Mouse (Mus musculus): ENCODE data around the gene Olfr1309. TPM values are rescaled to one million over a fixed set of nuclear protein-coding genes. Genes with fewer than 3 reads are reported as not detected.

Olfr1309 gene
- not detected for total RNA-seq (2023)

GRCm38 (mm10) chr2:111990181-111990580 lies at the start of gene Olfr1309:
TSS of gene Olfr1309 (minus strand) at chr2:111990281.

GRCm38 (mm10) chr2:112024312-112024711 lies 34.2 kb upstream of the Olfr1309 start, which contains the start of gene Olfr1311:
TSS of gene Olfr1311 (minus strand) at chr2:112024412.

GRCm38 (mm10) chr2:112012608-112013007 lies 22.5 kb upstream of the Olfr1309 start, which contains the start of gene Olfr1310:
TSS of gene Olfr1310 (minus strand) at chr2:112012708.

GRCm38 (mm10) chr2:111964844-111965243 lies 25.2 kb downstream of the Olfr1309 start, which contains the start of gene Olfr1308:
TSS of gene Olfr1308 (minus strand) at chr2:111964944.

GRCm38 (mm10) chr2:111949340-111949739 lies 40.7 kb downstream of the Olfr1309 start, which contains the start of gene Olfr1307:
TSS of gene Olfr1307 (minus strand) at chr2:111949440.

Other genes starting within 250 kb of the Olfr1309 start
- gene Olfr1301, start 239.3 kb downstream of the Olfr1309 start, total RNA-seq (2023): not detected
- gene Olfr1302, start 212.9 kb downstream of the Olfr1309 start, total RNA-seq (2023): not detected
- not detected for gene Olfr1303, start 169.9 kb downstream of the Olfr1309 start, total RNA-seq (2023)
- gene Olfr1305, start 113.1 kb downstream of the Olfr1309 start, total RNA-seq (2023): not detected
- not detected for gene Olfr1306, start 74.0 kb downstream of the Olfr1309 start, total RNA-seq (2023)
- 0.06 TPM for gene Olfr1307, start 40.8 kb downstream of the Olfr1309 start, total RNA-seq (2023)
- gene Olfr1308, start 25.3 kb downstream of the Olfr1309 start, total RNA-seq (2023): not detected
- not detected for gene Olfr1310, start 22.4 kb upstream of the Olfr1309 start, total RNA-seq (2023)
- not detected for gene Olfr1311, start 34.1 kb upstream of the Olfr1309 start, total RNA-seq (2023)
- not detected for gene Olfr1312, start 60.0 kb upstream of the Olfr1309 start, total RNA-seq (2023)
- not detected for gene Olfr1313, start 87.6 kb upstream of the Olfr1309 start, total RNA-seq (2023)
- not detected for gene Olfr1314, start 106.5 kb upstream of the Olfr1309 start, total RNA-seq (2023)
- gene Olfr1315-ps1, start 125.2 kb upstream of the Olfr1309 start, total RNA-seq (2023): not detected
- gene Olfr1316, start 144.7 kb upstream of the Olfr1309 start, total RNA-seq (2023): not detected
- not detected for gene Olfr1317, start 150.0 kb upstream of the Olfr1309 start, total RNA-seq (2023)
- gene Olfr1318, start 163.9 kb upstream of the Olfr1309 start, total RNA-seq (2023): not detected
- 43.4 TPM for gene Lpcat4, start 249.2 kb upstream of the Olfr1309 start, total RNA-seq (2023)